Mouse (Mus musculus) heart, postnatal 10 days (tissue): ENCODE data around the gene Lrfn3. TPM values are rescaled to one million over a fixed set of nuclear protein-coding genes. Genes with fewer than 3 reads are reported as not detected.

Experiments
- DNase-seq, 2 experiments: peaks; one replicate each; pipeline ENCODE4 v3.0.0; 2021
- intact Hi-C: fragments of 180-260 bp; cut with DNase I; formaldehyde crosslinking; loops from one replicate; pipeline ENCODE4 v1.15.1; 2025
- total RNA-seq, 2 experiments: library from RNA; stranded (reverse); gene quantifications; 2 replicates each; pipeline ENCODE4 v1.2.3; 2021

The Lrfn3 gene
- total RNA-seq, 2 experiments from 2014 or later = 1.7 TPM

GRCm38 (mm10) chr7:30315559-30316529 is 46.7 kb downstream of the Lrfn3 start:
- intact Hi-C loops = no loop called here
- no peak for DNase-seq

DNA sequence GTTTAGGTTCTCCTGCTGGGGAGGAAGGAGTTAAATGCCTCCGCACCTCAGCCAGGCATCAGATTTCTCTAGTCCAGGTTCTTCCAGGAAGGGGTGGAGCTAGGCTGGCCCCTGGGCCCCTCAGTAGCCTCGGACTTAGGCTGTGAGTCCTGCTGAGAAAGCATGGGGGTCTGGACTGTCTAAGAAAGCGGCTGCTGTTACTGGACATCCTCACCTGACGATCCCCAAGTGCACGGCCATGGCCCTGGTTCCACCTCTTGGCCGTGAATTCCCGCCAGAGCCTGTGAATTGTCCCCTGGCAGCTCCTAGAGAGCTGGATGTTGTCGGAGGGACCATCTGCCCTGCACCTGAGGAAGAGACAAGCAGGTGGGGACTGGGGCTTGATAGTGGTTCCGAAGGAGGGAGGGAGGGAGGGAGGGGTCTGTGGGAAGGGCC is 47.8 kb downstream of the Lrfn3 start, which contains the start of gene Syne4:
Syne4 (plus strand) TSS at position 87 of the 435 bp plus-strand sequence.
- DNase-seq = no peak
- intact Hi-C loops = no loop called here

DNA sequence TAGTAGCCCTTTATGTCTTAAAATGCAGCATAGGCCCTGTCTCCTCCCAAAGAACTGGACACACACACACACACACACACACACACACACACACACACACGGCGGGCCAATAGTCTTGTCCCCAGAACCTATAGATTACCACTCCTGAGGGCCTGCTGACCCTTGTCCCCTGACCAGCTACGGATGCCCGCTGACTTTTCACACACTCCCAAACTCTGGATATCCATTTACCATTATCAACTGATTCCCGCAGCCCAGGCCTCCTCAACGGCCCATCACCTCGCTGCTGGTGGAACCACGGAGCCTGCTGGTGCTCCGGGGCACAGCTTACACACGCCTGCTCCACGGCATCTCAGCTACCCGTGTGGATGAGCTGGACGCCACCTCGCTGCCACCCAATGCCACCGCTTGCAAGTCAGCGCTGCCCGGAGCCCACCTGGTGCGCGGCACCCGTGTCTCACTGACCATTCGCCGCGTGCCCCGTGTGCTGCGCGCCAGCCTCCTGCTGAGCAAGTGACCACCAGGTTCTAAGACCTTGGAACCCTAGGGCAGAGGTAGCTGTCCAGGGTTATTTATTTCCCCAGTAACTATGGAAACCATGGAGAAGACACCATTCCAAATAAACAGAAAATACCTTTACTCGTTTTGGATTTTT is 48.8 kb downstream of the Lrfn3 start:
- no peak for DNase-seq
- intact Hi-C loops = no loop called here

- intact Hi-C loops = no loop called here
- DNase-seq = no peak
These were observed 52.4 kb downstream of the Lrfn3 start for GRCm38 (mm10) chr7:30310136-30310535.

- intact Hi-C loops = no loop called here
- no peak for DNase-seq
These were observed 53.0 kb downstream of the Lrfn3 start for GRCm38 (mm10) chr7:30309395-30310129.

DNA sequence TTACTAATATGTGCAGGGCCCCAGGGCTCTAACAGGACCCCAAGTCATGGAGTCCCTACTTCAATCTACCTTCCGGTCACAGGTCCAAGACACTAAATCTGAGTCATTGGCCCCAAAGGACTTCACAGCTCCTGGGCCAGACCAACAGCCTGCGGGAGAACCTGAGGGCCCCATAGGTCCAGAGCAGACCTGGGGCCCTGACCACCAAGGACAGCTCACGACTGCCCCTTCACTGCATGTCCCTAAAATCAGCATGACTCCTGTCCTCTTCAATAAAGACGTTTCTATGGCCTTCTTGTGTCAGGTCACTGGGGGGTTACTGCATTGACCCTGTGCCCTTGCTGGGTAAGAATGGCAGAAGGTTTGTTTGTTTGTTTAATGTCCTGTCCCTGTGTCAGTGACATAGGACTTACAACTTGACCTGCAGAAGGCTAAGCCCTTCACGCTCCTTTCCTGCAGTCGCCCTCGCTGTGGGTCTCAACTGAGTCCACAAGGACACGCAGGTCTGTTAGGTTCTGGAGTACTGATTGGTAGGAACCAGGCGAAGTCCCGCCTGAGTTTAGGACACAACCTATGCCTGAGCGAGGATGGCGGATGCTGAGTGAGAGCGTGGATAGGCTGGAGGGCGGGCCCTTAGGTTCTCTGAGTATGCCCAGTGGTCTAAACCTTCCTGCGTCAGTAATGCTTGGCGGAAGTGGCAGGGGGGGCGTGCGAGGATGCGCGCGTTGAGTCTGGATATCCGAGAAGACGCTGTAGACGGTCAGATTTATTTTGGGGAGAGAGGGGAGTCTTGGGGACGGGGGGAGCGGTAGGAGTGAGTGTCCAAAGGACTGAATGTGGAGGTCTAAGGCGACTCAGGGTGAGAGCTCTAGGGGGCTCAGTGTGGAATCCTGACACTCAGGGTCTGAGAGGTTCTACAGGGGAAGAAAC is 54.2 kb downstream of the Lrfn3 start, which contains the start of gene Alkbh6:
Alkbh6 (plus strand) TSS at position 642 of the 930 bp plus-strand sequence.
- intact Hi-C loops = no loop called here
- peak; percentile 95 to 96 for DNase-seq

DNA sequence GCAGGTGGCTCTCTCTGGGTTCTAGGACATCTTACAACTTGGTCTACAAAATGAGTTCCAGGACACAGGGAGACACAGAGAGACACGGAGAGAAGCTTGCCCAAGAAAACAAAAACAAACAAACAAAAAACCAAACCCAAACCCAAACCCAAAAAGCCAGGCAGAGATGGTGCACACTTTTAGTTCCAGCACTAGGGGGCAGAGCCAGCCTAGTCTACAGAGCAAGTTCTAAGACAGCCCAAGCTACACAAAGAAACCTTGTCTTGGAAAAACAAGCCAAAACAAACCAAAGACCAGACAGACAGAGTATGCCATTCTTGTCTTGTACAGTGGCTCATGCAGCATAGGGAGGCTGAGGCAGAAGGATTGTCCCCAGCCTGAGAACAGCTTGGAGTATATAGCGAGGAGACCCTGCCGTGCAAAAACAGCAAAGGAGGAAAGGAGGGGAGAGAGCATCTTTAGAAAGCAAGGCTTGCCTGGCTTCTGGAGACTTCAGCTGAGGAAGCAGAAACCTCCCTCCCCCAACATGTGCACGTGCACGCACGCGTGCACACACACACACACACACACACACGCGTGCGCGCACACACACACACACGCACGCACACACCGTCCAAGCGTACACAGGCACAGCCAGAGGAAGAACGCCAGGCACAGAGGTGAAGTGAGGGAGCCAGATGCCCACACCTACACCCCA is 56.3 kb downstream of the Lrfn3 start:
- DNase-seq = no peak
- intact Hi-C loops = no loop called here

Other genes with a start within 250 kb of the Lrfn3 start
- gene Zfp382, start 240.8 kb downstream of the Lrfn3 start, total RNA-seq = 1 to 10 TPM; 4.5 to 6.5 TPM
- gene Zfp146, start 193.0 kb downstream of the Lrfn3 start, total RNA-seq = 10 to 100 TPM; 39.0 to 42.5 TPM
- 1,000 to 10,000 TPM; 1,192 to 1,277 TPM for gene Cox7a1, start 178.6 kb downstream of the Lrfn3 start, total RNA-seq
- gene Capns1, start 164.0 kb downstream of the Lrfn3 start, total RNA-seq = 100 to 1,000 TPM; 303 to 326 TPM
- gene Polr2i, start 130.8 kb downstream of the Lrfn3 start, total RNA-seq = 10 to 100 TPM; 55.5 to 60.7 TPM
- gene Tbcb, start 130.5 kb downstream of the Lrfn3 start, total RNA-seq = 10 to 100 TPM; 68.5 to 76.1 TPM
- not detected for gene Ovol3, start 127.0 kb downstream of the Lrfn3 start, total RNA-seq
- under 1 TPM; 0.20 to 0.26 TPM for gene Thap8, start 82.7 kb downstream of the Lrfn3 start, total RNA-seq
- 1 to 10 TPM; 5.4 to 5.7 TPM for gene Wdr62, start 82.4 kb downstream of the Lrfn3 start, total RNA-seq
- gene Clip3, start 71.0 kb downstream of the Lrfn3 start, total RNA-seq = 10 to 100 TPM; 14.0 TPM
- 10 to 100 TPM; 26.0 to 27.4 TPM for gene Alkbh6, start 54.1 kb downstream of the Lrfn3 start, total RNA-seq
- gene Syne4, start 48.0 kb downstream of the Lrfn3 start, total RNA-seq = under 1 TPM; 0.86 to 0.87 TPM
- gene E130208F15Rik, start 41.0 kb downstream of the Lrfn3 start, total RNA-seq = 1 to 10 TPM in 1 of 2 experiments, under 1 TPM in 1; 0.87 to 1.0 TPM
- gene Sdhaf1, start 38.9 kb downstream of the Lrfn3 start, total RNA-seq = 10 to 100 TPM; 15.1 to 15.8 TPM
- 10 to 100 TPM; 12.9 to 16.5 TPM for gene Tyrobp, start 51.0 kb upstream of the Lrfn3 start, total RNA-seq
- gene Hcst, start 57.1 kb upstream of the Lrfn3 start, total RNA-seq = 1 to 10 TPM in 1 of 2 experiments, under 1 TPM in 1; 0.92 to 1.8 TPM
- gene Nfkbid, start 59.0 kb upstream of the Lrfn3 start, total RNA-seq = under 1 TPM; 0.29 to 0.45 TPM
- gene Aplp1, start 82.8 kb upstream of the Lrfn3 start, total RNA-seq = 1 to 10 TPM; 4.1 to 6.2 TPM
- under 1 TPM; 0.07 to 0.17 TPM for gene Kirrel2, start 94.9 kb upstream of the Lrfn3 start, total RNA-seq
- not detected for gene Nphs1, start 95.5 kb upstream of the Lrfn3 start, total RNA-seq
- gene Prodh2, start 130.8 kb upstream of the Lrfn3 start, total RNA-seq = not detected
- 1 to 10 TPM; 3.7 to 3.9 TPM for gene Arhgap33, start 172.3 kb upstream of the Lrfn3 start, total RNA-seq
- gene Hspb6, start 189.4 kb upstream of the Lrfn3 start, total RNA-seq = 100 to 1,000 TPM; 391 to 393 TPM
- 1 to 10 TPM; 2.7 to 4.8 TPM for gene Proser3, start 189.5 kb upstream of the Lrfn3 start, total RNA-seq
- gene Lin37, start 197.1 kb upstream of the Lrfn3 start, total RNA-seq = 10 to 100 TPM; 15.0 to 23.6 TPM
- gene U2af1l4, start 200.5 kb upstream of the Lrfn3 start, total RNA-seq = 10 to 100 TPM; 67.4 to 78.2 TPM
- gene Gm49396, start 200.6 kb upstream of the Lrfn3 start, total RNA-seq = 1 to 10 TPM; 1.7 to 1.8 TPM
- gene Psenen, start 200.9 kb upstream of the Lrfn3 start, total RNA-seq = 10 to 100 TPM; 78.2 to 80.1 TPM
- 1 to 10 TPM; 1.6 to 2.0 TPM for gene Igflr1, start 202.7 kb upstream of the Lrfn3 start, total RNA-seq
- 10 to 100 TPM; 25.8 to 30.2 TPM for gene Kmt2b, start 226.0 kb upstream of the Lrfn3 start, total RNA-seq
- not detected for gene Zbtb32, start 236.1 kb upstream of the Lrfn3 start, total RNA-seq